Mouse (Mus musculus): ENCODE measurements around the gene Elovl5. TPM values are rescaled to one million over a fixed set of nuclear protein-coding genes. Genes with fewer than 3 reads are reported as not detected.

Gene Elovl5
- polyA plus RNA-seq, 1 experiment from 2014 or later = 65.2 TPM

DNA sequence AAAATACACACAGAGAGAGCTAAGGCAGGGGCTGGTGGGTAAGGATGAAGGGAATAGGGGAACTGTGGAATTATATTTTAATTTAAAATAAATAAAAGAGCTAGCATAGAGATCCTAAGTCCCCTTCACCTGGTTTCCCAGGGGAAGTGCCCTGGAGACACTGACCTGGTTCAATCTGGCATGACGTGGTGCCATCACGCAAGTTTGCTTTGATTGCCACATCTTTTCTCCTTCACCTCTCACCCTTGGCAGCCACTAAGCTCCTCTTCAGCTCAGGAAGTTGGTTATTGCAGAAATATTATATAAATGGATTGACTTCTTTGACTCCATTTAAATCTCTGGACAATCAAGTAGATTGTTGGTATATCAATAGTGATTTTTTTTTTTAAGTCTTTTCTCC, 26.2 kb downstream of the Elovl5 start:
- 98% methylated on average over 2 of the region's 2 CpGs for WGBS
- H3K27ac ChIP-seq (replicated peaks) = no peak overlapping the region
- H3K9me3 ChIP-seq = no peaks in the 10 kb centered on the region
- no peak for ATAC-seq (ENCODE audit: extremely low read depth, insufficient number of reproducible peaks, low FRiP score, low TSS enrichment)
- peaks cover 58% of the 10 kb centered on the region for H3K4me1 ChIP-seq
- H3K4me2 ChIP-seq = no peak overlapping the region
- H3K27me3 ChIP-seq (replicated peaks) = no peaks in the 10 kb centered on the region
- H3K4me3 ChIP-seq = no peak overlapping the region
- H3K36me3 ChIP-seq = peaks cover 8% of the 10 kb centered on the region
- H3K9ac ChIP-seq = no peak overlapping the region

DNA sequence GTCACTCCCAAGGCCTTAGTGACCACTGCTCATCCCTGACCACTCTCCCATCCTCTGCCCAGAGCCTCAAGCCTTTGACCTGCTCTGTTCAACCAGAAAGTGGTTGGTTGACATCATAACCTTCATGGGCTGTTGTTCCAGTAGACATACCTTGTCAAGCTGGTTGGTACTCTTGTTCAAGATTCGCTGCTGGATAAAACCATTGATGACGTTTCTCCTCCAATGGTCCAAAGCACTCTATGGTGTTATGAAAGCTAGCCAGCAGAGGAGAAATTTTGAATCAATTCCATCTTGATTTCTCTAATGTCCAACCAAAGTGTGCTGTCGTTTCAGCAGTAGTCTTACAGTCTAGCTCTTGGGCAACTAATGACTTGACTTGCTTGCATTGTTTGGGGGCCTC, 27.0 kb downstream of the Elovl5 start:
- H3K4me1 ChIP-seq = peaks cover 55% of the 10 kb centered on the region
- H3K36me3 ChIP-seq = peaks cover 8% of the 10 kb centered on the region
- H3K4me2 ChIP-seq = no peak overlapping the region
- WGBS = 86% methylated on average over 3 of the region's 3 CpGs
- H3K9me3 ChIP-seq = no peaks in the 10 kb centered on the region
- ATAC-seq (ENCODE audit: extremely low read depth, insufficient number of reproducible peaks, low FRiP score, low TSS enrichment) = no peak
- no peak overlapping the region for H3K9ac ChIP-seq
- no peaks in the 10 kb centered on the region for H3K27me3 ChIP-seq (replicated peaks)
- H3K4me3 ChIP-seq = no peak overlapping the region
- H3K27ac ChIP-seq (replicated peaks) = no peak overlapping the region

DNA sequence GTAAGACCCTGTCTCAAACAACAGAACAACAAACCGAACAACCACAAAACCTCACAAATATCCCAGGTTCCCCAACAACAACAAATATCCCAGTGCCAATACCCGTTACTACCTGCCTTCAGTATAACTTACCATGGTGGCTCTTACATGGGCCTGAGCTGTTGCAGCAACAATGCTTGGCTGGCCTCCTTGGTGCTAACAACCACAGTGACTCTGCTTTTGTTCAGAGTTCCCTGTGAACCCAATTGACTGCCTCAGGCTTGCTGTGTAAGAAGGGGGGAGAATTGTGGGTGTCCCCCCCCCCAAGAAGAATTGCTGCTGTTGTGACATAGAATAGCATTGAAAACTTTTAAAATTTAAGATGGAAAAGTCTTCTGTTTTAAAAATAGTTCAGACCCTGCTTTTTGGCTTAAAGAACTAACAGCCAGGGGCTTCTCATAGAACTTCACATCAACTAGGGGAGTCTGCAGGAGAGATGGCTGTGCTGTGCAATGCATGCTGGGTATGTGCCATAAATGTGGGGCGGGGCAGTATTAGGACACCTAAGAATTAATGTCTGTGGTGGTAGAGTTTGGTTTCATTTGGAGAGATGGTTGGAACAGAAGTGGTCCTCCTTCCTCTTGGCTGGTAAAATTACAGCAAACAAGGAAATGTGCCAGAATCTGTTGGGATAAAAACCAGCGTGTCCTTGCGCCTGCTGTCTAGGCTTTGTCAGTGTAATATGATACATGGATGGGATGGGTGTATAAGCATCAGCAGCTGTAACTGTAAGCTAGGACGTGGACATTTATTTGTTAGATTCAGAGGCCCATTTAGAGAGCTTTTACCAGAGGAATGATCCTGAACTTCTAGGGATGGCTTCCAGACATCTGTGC, 28.9 kb downstream of the Elovl5 start:
- H3K27me3 ChIP-seq (replicated peaks) = no peaks in the 10 kb centered on the region
- H3K4me1 ChIP-seq = peaks cover 53% of the 10 kb centered on the region
- no peak for ATAC-seq (ENCODE audit: extremely low read depth, insufficient number of reproducible peaks, low FRiP score, low TSS enrichment)
- 75% methylated on average over 6 of the region's 6 CpGs for WGBS
- peaks cover 8% of the 10 kb centered on the region for H3K36me3 ChIP-seq
- no peak overlapping the region; the same call in 1 of the 2 replicates for H3K27ac ChIP-seq (replicated peaks)
- H3K9ac ChIP-seq = no peak overlapping the region
- no peak overlapping the region for H3K4me3 ChIP-seq
- no peak overlapping the region for H3K4me2 ChIP-seq
- H3K9me3 ChIP-seq = no peaks in the 10 kb centered on the region

DNA sequence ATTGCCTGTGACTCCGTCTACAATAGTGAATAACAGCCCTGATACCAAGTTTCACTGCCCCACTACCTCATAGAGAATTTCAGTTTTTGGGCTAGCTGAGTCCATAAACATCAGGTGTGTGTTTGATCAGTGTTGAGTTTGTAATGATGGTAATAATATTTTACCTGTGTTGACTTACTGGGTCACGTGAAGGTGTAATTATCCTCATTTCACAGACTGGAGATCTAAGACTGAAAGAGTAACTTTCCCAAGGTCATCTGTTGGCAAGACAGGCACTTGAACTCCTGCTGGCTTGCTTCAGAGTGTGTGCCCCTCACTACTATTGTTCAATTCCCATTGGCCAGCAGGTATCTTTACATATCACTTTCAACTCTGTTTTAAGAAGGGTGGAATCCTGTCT, 31.1 kb downstream of the Elovl5 start:
- Histone ChIP-seq H3K4me1 (peaks cover 49% of the 10 kb centered on the region), H3K4me2 (no peak overlapping the region), H3K9ac (no peak overlapping the region), H3K27ac (replicated peaks) (no peak overlapping the region), H3K27me3 (replicated peaks) (no peaks in the 10 kb centered on the region), H3K36me3 (peaks cover 8% of the 10 kb centered on the region), H3K4me3 (no peak overlapping the region), H3K9me3 (no peaks in the 10 kb centered on the region)
- no peak for ATAC-seq (ENCODE audit: extremely low read depth, insufficient number of reproducible peaks, low FRiP score, low TSS enrichment)
- WGBS = 75% methylated on average over 2 of the region's 2 CpGs

DNA sequence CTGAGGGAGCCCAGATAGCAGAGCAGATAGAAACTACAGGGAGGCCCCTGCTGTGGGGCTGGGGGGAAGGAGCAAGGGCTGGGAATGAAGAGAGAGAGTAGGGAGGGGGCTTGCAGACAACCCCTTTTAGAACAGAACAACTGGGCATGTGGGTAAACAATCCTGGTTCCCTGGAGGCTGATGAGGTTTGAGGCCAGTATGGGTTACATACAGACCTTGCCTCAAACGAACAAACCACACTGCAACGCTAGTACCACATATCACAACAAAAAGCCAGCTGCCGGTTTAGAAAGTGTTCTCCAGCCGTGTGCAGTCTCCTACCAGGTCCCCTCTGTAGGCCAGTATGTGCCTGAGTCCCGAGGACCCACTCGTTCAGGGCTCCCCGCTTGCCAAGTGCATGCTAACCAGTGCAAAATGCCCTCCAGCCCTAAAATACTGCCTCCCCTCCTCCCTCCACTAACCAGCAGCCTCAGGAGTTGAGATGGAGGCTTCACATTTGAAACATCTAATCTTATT, 32.6 kb downstream of the Elovl5 start:
- no peak for ATAC-seq (ENCODE audit: extremely low read depth, insufficient number of reproducible peaks, low FRiP score, low TSS enrichment)

DNA sequence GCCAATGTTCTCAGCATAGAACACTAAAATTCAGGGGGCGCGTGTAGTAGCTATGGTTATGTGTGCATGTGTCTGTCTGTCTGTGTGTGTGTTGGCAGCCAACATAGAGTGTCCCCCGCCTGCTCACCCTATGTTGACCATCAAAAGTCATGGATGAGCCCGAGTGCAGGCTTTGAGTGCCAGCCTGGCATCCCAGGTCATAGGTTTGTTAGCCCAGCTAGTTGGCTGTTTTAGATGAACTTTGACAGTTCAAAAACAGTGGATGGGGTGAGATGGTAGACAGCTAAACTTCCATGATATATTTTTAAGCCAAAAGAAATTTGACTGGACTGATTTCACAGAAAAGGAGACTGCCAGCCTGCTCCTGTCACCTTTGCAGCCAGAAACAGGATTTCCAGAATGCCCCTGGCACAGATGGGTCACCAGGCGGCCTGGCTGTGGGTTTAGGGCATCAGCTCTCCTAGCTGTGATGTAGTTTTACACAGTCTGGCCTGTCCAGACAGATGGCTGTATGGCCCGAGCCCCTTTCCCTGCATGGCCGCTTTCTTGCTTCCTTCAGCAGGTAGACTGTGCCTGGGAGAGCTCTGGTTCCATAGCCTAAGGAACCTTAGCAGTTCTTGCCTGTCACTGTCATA, 33.8 kb downstream of the Elovl5 start:
- H3K4me3 ChIP-seq = no peak overlapping the region
- H3K27ac ChIP-seq (replicated peaks) = no peak overlapping the region
- no peaks in the 10 kb centered on the region for H3K27me3 ChIP-seq (replicated peaks)
- H3K9me3 ChIP-seq = no peaks in the 10 kb centered on the region
- no peak for ATAC-seq (ENCODE audit: extremely low read depth, insufficient number of reproducible peaks, low FRiP score, low TSS enrichment)
- H3K9ac ChIP-seq = no peak overlapping the region
- WGBS = 84% methylated on average over 7 of the region's 7 CpGs
- no peak overlapping the region for H3K4me2 ChIP-seq
- H3K4me1 ChIP-seq = peaks cover 67% of the 10 kb centered on the region
- H3K36me3 ChIP-seq = peaks cover 8% of the 10 kb centered on the region

More for the DNA sequence above, 32.6 kb downstream of the Elovl5 start:
- Histone ChIP-seq H3K9ac (peak overlapping the region; percentile 62), H3K27ac (replicated peaks) (peak overlapping the region; percentile 62), H3K36me3 (peaks cover 8% of the 10 kb centered on the region), H3K27me3 (replicated peaks) (no peaks in the 10 kb centered on the region), H3K4me3 (no peak overlapping the region), H3K4me1 (peaks cover 63% of the 10 kb centered on the region), H3K9me3 (no peaks in the 10 kb centered on the region), H3K4me2 (peak overlapping the region; percentile 4; the same call in 1 of the 2 replicates)
- 36% methylated on average over 7 of the region's 7 CpGs for WGBS

DNA sequence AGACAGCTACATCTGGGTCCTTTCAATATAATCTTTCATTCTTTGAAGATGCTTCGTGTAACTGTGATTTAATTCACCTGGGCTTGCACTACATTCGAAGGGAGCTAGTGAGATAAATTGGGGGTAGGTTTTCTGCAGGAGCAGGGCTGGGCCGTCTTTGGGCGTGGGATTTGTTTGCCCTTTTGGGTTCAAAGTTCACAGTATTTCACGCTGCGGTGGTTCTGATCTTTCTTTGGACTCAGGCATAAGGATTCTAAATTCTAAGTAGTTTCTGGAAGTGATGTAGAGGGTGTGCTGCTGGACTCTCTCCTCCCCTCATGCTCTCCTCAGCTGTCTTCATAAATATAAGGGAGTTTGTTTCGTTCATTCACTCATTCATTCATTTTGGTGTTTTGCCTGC, 34.8 kb downstream of the Elovl5 start:
- Histone ChIP-seq H3K4me3 (no peak overlapping the region), H3K4me2 (no peak overlapping the region), H3K27ac (replicated peaks) (no peak overlapping the region), H3K9me3 (no peaks in the 10 kb centered on the region), H3K36me3 (peaks cover 10% of the 10 kb centered on the region), H3K27me3 (replicated peaks) (no peaks in the 10 kb centered on the region), H3K4me1 (peaks cover 60% of the 10 kb centered on the region), H3K9ac (no peak overlapping the region)
- WGBS = 78% methylated on average over 7 of the region's 7 CpGs
- no peak for ATAC-seq (ENCODE audit: extremely low read depth, insufficient number of reproducible peaks, low FRiP score, low TSS enrichment)

DNA sequence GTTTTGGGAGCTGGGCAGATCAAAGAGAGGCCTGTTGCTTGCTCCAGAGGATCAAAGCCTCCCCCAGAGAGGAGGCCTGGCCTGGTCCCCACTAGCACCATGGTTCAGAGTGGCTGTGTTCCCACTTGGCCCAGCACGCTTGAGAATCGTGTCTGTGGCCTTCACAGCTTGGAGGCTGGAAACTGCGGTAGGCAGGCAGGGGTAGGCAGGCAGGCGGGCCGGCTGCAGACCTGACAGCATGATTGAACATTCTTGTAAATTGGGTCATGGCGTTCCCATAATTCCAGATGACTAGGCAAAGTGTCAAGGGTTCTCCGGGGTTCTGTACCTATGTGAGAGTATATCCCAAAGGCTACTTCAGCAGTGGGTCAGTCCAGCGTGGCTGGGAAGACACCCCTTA, 35.9 kb downstream of the Elovl5 start:
- H3K4me3 ChIP-seq = no peak overlapping the region
- peaks cover 57% of the 10 kb centered on the region for H3K4me1 ChIP-seq
- WGBS = 74% methylated on average over 8 of the region's 8 CpGs
- H3K9ac ChIP-seq = no peak overlapping the region
- no peak for ATAC-seq (ENCODE audit: extremely low read depth, insufficient number of reproducible peaks, low FRiP score, low TSS enrichment)
- H3K4me2 ChIP-seq = no peak overlapping the region
- peaks cover 12% of the 10 kb centered on the region for H3K36me3 ChIP-seq
- H3K27ac ChIP-seq (replicated peaks) = no peak overlapping the region
- H3K9me3 ChIP-seq = no peaks in the 10 kb centered on the region
- no peaks in the 10 kb centered on the region for H3K27me3 ChIP-seq (replicated peaks)

DNA sequence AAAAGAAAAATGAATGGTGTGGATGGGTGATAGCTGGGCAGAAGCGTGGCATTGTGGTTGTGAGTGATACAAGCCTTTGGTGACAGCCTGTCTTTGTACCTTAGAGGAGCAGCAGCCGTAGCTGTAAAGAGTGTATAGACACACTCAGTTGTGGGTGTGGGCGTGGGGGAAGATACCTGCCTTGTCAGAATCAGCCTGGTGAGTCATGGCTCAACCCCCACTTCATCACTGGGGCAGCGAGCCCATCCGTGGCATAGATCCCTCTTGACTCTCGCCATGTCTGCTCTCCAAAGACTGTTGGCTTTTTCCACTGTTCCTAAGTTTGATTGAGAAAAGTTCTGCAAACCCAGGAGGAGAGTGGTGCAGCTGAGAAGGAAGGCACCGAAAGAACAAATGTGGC, 37.3 kb downstream of the Elovl5 start:
- Histone ChIP-seq H3K4me1 (peaks cover 45% of the 10 kb centered on the region), H3K4me3 (no peak overlapping the region), H3K27me3 (replicated peaks) (no peaks in the 10 kb centered on the region), H3K36me3 (peaks cover 26% of the 10 kb centered on the region), H3K9ac (0 out of 2 replicates have a peak overlapping the region, but pooled peaks have one; percentile 7), H3K9me3 (no peaks in the 10 kb centered on the region), H3K27ac (replicated peaks) (0 out of 2 replicates have a peak overlapping the region, but pooled peaks have one; percentile 28), H3K4me2 (no peak overlapping the region)
- 55% methylated on average over 7 of the region's 7 CpGs for WGBS
- no peak for ATAC-seq (ENCODE audit: extremely low read depth, insufficient number of reproducible peaks, low FRiP score, low TSS enrichment)

DNA sequence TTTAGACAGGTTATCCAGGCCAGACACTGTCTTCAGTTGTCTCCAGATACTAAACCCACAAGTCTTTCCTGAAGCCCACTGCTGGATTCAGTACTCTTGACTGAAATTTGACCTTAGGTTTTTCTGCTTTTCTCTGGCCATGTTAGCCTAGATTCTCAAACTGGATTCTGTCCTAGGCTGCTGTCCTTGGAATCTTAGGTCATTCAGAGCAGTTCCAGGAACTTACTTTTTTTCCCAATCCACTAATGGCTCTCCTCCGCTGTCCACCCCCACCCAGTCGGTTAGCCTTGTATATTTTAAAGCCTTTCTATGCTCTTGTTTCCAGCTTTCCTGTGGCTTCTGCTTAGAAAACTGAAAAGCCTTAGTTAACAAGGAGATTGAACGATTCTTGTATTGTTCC, 37.8 kb downstream of the Elovl5 start:
- H3K27ac ChIP-seq (replicated peaks) = 0 out of 2 replicates have a peak overlapping the region, but pooled peaks have one; percentile 28
- ATAC-seq (ENCODE audit: extremely low read depth, insufficient number of reproducible peaks, low FRiP score, low TSS enrichment) = no peak
- 76% methylated on average over 3 of the region's 3 CpGs for WGBS
- no peak overlapping the region for H3K4me3 ChIP-seq
- no peaks in the 10 kb centered on the region for H3K27me3 ChIP-seq (replicated peaks)
- peaks cover 31% of the 10 kb centered on the region for H3K36me3 ChIP-seq
- no peak overlapping the region for H3K4me2 ChIP-seq
- H3K9ac ChIP-seq = 0 out of 2 replicates have a peak overlapping the region, but pooled peaks have one; percentile 7
- H3K9me3 ChIP-seq = no peaks in the 10 kb centered on the region
- peaks cover 41% of the 10 kb centered on the region for H3K4me1 ChIP-seq

DNA sequence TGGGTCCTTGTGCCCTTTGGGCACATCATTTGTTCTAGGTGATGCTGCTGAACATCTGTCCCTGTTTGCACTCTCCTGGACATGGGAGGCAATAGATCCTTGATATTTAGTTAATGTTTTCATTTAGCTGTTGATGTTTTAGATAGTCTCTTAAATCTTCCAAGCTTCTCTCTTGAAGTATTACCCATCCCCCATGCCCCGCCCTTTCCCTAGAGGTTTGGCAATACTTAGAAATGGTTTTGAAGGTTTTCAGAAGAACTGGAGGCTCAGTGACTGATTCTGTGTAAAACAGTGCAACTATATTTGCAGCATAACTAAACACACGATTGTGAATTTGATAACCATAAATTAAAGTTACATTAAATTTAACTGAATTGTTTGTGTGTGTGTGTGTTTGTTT, 38.3 kb downstream of the Elovl5 start:
- Histone ChIP-seq H3K27ac (replicated peaks) (no peak overlapping the region), H3K4me3 (no peak overlapping the region), H3K27me3 (replicated peaks) (no peaks in the 10 kb centered on the region), H3K36me3 (peaks cover 33% of the 10 kb centered on the region), H3K4me2 (no peak overlapping the region), H3K4me1 (peaks cover 37% of the 10 kb centered on the region), H3K9ac (no peak overlapping the region), H3K9me3 (no peaks in the 10 kb centered on the region)
- 83% methylated on average over 2 of the region's 2 CpGs for WGBS
- no peak for ATAC-seq (ENCODE audit: extremely low read depth, insufficient number of reproducible peaks, low FRiP score, low TSS enrichment)

Measured in heart, embryonic 13.5 days (tissue).